Mouse (Mus musculus) embryonic facial prominence, embryonic 14.5 days (tissue): ENCODE results near the gene Pou1f1. TPM values are rescaled to one million over a fixed set of nuclear protein-coding genes. Genes with fewer than 3 reads are reported as not detected.

Source experiments
- ATAC-seq: fragments of 200-750 bp; cut with Nextera tagmentation; 2 replicates; pipeline ENCODE4 v1.8.0; 2017; ENCODE audit warnings: low read depth, moderate number of reproducible peaks, moderate TSS enrichment
- DNase-seq: peaks from one replicate; pipeline ENCODE4 v3.0.0-alpha.2; 2015; ENCODE audit warnings: low spot score
- H3K27ac ChIP-seq: fragments of 300-500 bp; sonication (generic); replicated peaks from 2 replicates; pipeline ENCODE4 v1.5.1; 2014; ENCODE audit warnings: low read depth, mild to moderate bottlenecking, low read length, moderate library complexity
- H3K27me3 ChIP-seq: fragments of 300-500 bp; sonication (generic); replicated peaks from 2 replicates; pipeline ENCODE4 v1.6.1; 2014; ENCODE audit warnings: low read length; ENCODE audit not compliant: control insufficient read depth, insufficient read depth
- H3K36me3 ChIP-seq: fragments of 300-500 bp; sonication (generic); 2 replicates; pipeline ENCODE4 v1.6.1; 2014; ENCODE audit warnings: low read length, mixed read lengths; ENCODE audit not compliant: control insufficient read depth, insufficient read depth
- H3K4me1 ChIP-seq: fragments of 300-500 bp; sonication (generic); 2 replicates; pipeline ENCODE4 v1.6.1; 2014; ENCODE audit warnings: antibody characterized with exemption, low read length; ENCODE audit not compliant: control insufficient read depth, insufficient read depth
- H3K4me2 ChIP-seq: fragments of 300-500 bp; sonication (generic); 2 replicates; pipeline ENCODE4 v1.6.1; 2014; ENCODE audit warnings: low read depth, mild to moderate bottlenecking, low read length, moderate library complexity, mixed read lengths
- H3K4me3 ChIP-seq: fragments of 300-500 bp; sonication (generic); 2 replicates; pipeline ENCODE4 v1.5.1; 2014; ENCODE audit warnings: low read depth, mild to moderate bottlenecking, low read length
- H3K9ac ChIP-seq: fragments of 300-500 bp; sonication (generic); 2 replicates; pipeline ENCODE4 v1.6.1; 2014; ENCODE audit warnings: low read depth, mild to moderate bottlenecking, low read length, moderate library complexity, mixed read lengths
- H3K9me3 ChIP-seq: fragments of 300-500 bp; sonication (generic); 2 replicates; pipeline ENCODE4 v1.6.1; 2016; ENCODE audit warnings: low read length; ENCODE audit not compliant: control insufficient read depth
- WGBS: fragments of 180-500 bp; shearing (Covaris S2); extraction: QIAGEN DNeasy Blood & Tissue Kit; methylation state at CpG from one replicate; pipeline ENCODE4 v1.1.7; 2014; 5-methylcytosine and 5-hydroxymethylcytosine counted together
- polyA plus RNA-seq: library from polyadenylated mRNA; unstranded; fragments of >200 nt; fragmentation: Nextera tagmentation; extraction: Ambion mirVana; gene quantifications from 2 replicates; pipeline ENCODE4 v1.2.1, GENCODE M21; 2014

Pou1f1 gene
- polyA plus RNA-seq, 1 experiment from 2014 or later, result 1.3 TPM

- Histone ChIP-seq H3K9ac (peak overlapping the region; percentile 88), H3K4me1 (0 out of 2 replicates have a peak, but pooled peaks cover 4% of the 10 kb centered on the region), H3K27ac (peak overlapping the region; percentile 75), H3K9me3 (no peaks in the 10 kb centered on the region), H3K4me2 (peak overlapping the region; percentile 75), H3K27me3 (no peaks in the 10 kb centered on the region), H3K4me3 (peak overlapping the region; percentile 94), H3K36me3 (no peaks in the 10 kb centered on the region)
- ATAC-seq, result peak; percentile 55; the same call in 1 of the 2 replicates
- DNase-seq, result peak; percentile 46
- 4% methylated on average over 8 of the region's 8 CpGs for WGBS
Measured at GRCm38 (mm10) chr16:65560996-65561962, 41.0 kb downstream of the Pou1f1 start.

GRCm38 (mm10) chr16:65561963-65562863 lies 41.9 kb downstream of the Pou1f1 start, which contains the start of gene Chmp2b:
Chmp2b (minus strand) TSS chr16:65562726.
- Histone ChIP-seq H3K9ac (peak within 1 kb of the TSS; percentile 88), H3K4me1 (0 out of 2 replicates have a peak, but pooled peaks cover 4% of the 10 kb centered on the region), H3K36me3 (no peaks in the 10 kb centered on the region), H3K4me2 (peak within 1 kb of the TSS; percentile 75), H3K4me3 (peak within 1 kb of the TSS; percentile 94), H3K27ac (peak within 1 kb of the TSS; percentile 75), H3K27me3 (no peaks in the 10 kb centered on the region), H3K9me3 (no peaks in the 10 kb centered on the region)
- ATAC-seq (peak; percentile 95), DNase-seq (peak; percentile 95)
- WGBS, result under 1% methylated on average over 30 of the region's 69 CpGs

- Histone ChIP-seq H3K4me1 (0 out of 2 replicates have a peak, but pooled peaks cover 4% of the 10 kb centered on the region), H3K27me3 (no peaks in the 10 kb centered on the region), H3K9me3 (no peaks in the 10 kb centered on the region), H3K27ac (peak overlapping the region; percentile 75; the same call in 1 of the 2 replicates), H3K4me3 (peak overlapping the region; percentile 94), H3K9ac (peak overlapping the region; percentile 88), H3K4me2 (peak overlapping the region; percentile 75), H3K36me3 (no peaks in the 10 kb centered on the region)
- 0% methylated on average over 10 of the region's 10 CpGs for WGBS
- peak; percentile 61 for ATAC-seq
- DNase-seq, result peak; percentile 25
Measured at GRCm38 (mm10) chr16:65562864-65563206, 42.5 kb downstream of the Pou1f1 start.

GRCm38 (mm10) chr16:65564306-65564705 lies 44.0 kb downstream of the Pou1f1 start:
- Histone ChIP-seq H3K27ac (no peak overlapping the region), H3K36me3 (no peaks in the 10 kb centered on the region), H3K27me3 (no peaks in the 10 kb centered on the region), H3K4me3 (no peak overlapping the region), H3K4me1 (0 out of 2 replicates have a peak, but pooled peaks cover 4% of the 10 kb centered on the region), H3K9ac (no peak overlapping the region), H3K4me2 (no peak overlapping the region), H3K9me3 (no peaks in the 10 kb centered on the region)
- 71% methylated on average over 8 of the region's 8 CpGs for WGBS
- DNase-seq (no peak), ATAC-seq (no peak)

GRCm38 (mm10) chr16:65564951-65565350 lies 44.6 kb downstream of the Pou1f1 start:
- DNase-seq (no peak), ATAC-seq (no peak)
- Histone ChIP-seq H3K4me2 (no peak overlapping the region), H3K27ac (no peak overlapping the region), H3K9me3 (no peaks in the 10 kb centered on the region), H3K27me3 (no peaks in the 10 kb centered on the region), H3K9ac (no peak overlapping the region), H3K4me1 (0 out of 2 replicates have a peak, but pooled peaks cover 4% of the 10 kb centered on the region), H3K36me3 (no peaks in the 10 kb centered on the region), H3K4me3 (no peak overlapping the region)
- 88% methylated on average over 1 of the region's 1 CpGs for WGBS

GRCm38 (mm10) chr16:65568853-65569252 lies 48.5 kb downstream of the Pou1f1 start:
- Histone ChIP-seq H3K4me3 (no peak overlapping the region), H3K4me2 (no peak overlapping the region), H3K4me1 (no peaks in the 10 kb centered on the region), H3K36me3 (no peaks in the 10 kb centered on the region), H3K9ac (no peak overlapping the region), H3K27me3 (no peaks in the 10 kb centered on the region), H3K9me3 (no peaks in the 10 kb centered on the region), H3K27ac (no peak overlapping the region)
- DNase-seq (no peak), ATAC-seq (no peak)
- WGBS, result 75% methylated on average over 4 of the region's 4 CpGs

GRCm38 (mm10) chr16:65577298-65578029 lies 57.2 kb downstream of the Pou1f1 start:
- WGBS, result 56% methylated on average over 6 of the region's 6 CpGs
- Histone ChIP-seq H3K4me3 (no peak overlapping the region), H3K4me2 (no peak overlapping the region), H3K9ac (no peak overlapping the region), H3K9me3 (no peaks in the 10 kb centered on the region), H3K27me3 (no peaks in the 10 kb centered on the region), H3K4me1 (no peaks in the 10 kb centered on the region), H3K27ac (no peak overlapping the region), H3K36me3 (no peaks in the 10 kb centered on the region)
- no peak for ATAC-seq
- no peak for DNase-seq
